Mouse (Mus musculus): ENCODE measurements around the gene Rrp15. TPM values are rescaled to one million over a fixed set of nuclear protein-coding genes. Genes with fewer than 3 reads are reported as not detected.

Rrp15 gene
- polyA plus RNA-seq, 1 experiment from 2014 or later: 35.6 TPM

- H3K27me3 ChIP-seq (replicated peaks; ENCODE audit: control insufficient read depth, insufficient read depth, low read length): no peaks in the 10 kb centered on the region
- H3K27ac ChIP-seq (ENCODE audit: low read depth, low read length): no peak overlapping the region
- 92% methylated on average over 4 of the region's 4 CpGs for WGBS
- H3K4me1 ChIP-seq (ENCODE audit: control insufficient read depth, insufficient read depth, low read length): no peaks in the 10 kb centered on the region
- ATAC-seq: no peak
- H3K9ac ChIP-seq (ENCODE audit: low read length): no peak overlapping the region
- H3K36me3 ChIP-seq (ENCODE audit: control insufficient read depth, insufficient read depth, low read length): no peaks in the 10 kb centered on the region
- DNase-seq (ENCODE audit: low spot score): no peak
- H3K4me3 ChIP-seq (ENCODE audit: low read depth, low read length): no peak overlapping the region
- no peaks in the 10 kb centered on the region for H3K9me3 ChIP-seq (replicated peaks; ENCODE audit: control insufficient read depth, low read length)
- H3K4me2 ChIP-seq (ENCODE audit: low read length): no peak overlapping the region
Observed at GRCm38 (mm10) chr1:186692370-186692769, 56.8 kb downstream of the Rrp15 start.

GRCm38 (mm10) chr1:186691708-186692107 lies 57.5 kb downstream of the Rrp15 start:
- WGBS: 89% methylated on average over 9 of the region's 9 CpGs
- ATAC-seq: no peak

GRCm38 (mm10) chr1:186684041-186684440 lies 65.1 kb downstream of the Rrp15 start:
- Histone ChIP-seq H3K9ac (ENCODE audit: low read length) (no peak overlapping the region), H3K27me3 (replicated peaks; ENCODE audit: control insufficient read depth, insufficient read depth, low read length) (no peaks in the 10 kb centered on the region), H3K4me3 (ENCODE audit: low read depth, low read length) (no peak overlapping the region), H3K4me1 (ENCODE audit: control insufficient read depth, insufficient read depth, low read length) (no peaks in the 10 kb centered on the region), H3K4me2 (ENCODE audit: low read length) (no peak overlapping the region), H3K9me3 (replicated peaks; ENCODE audit: control insufficient read depth, low read length) (no peaks in the 10 kb centered on the region), H3K27ac (ENCODE audit: low read depth, low read length) (no peak overlapping the region), H3K36me3 (ENCODE audit: control insufficient read depth, insufficient read depth, low read length) (no peaks in the 10 kb centered on the region)
- DNase-seq (ENCODE audit: low spot score) (no peak), ATAC-seq (no peak)
- WGBS: 94% methylated on average over 3 of the region's 3 CpGs

More at GRCm38 (mm10) chr1:186691708-186692107, 57.5 kb downstream of the Rrp15 start:
- H3K4me3 ChIP-seq (ENCODE audit: low read depth, low read length): no peak overlapping the region
- DNase-seq (ENCODE audit: low spot score): no peak
- H3K9me3 ChIP-seq (replicated peaks; ENCODE audit: control insufficient read depth, low read length): no peaks in the 10 kb centered on the region
- no peaks in the 10 kb centered on the region for H3K4me1 ChIP-seq (ENCODE audit: control insufficient read depth, insufficient read depth, low read length)
- H3K27ac ChIP-seq (ENCODE audit: low read depth, low read length): no peak overlapping the region
- H3K4me2 ChIP-seq (ENCODE audit: low read length): no peak overlapping the region
- no peaks in the 10 kb centered on the region for H3K36me3 ChIP-seq (ENCODE audit: control insufficient read depth, insufficient read depth, low read length)
- H3K9ac ChIP-seq (ENCODE audit: low read length): no peak overlapping the region
- no peaks in the 10 kb centered on the region for H3K27me3 ChIP-seq (replicated peaks; ENCODE audit: control insufficient read depth, insufficient read depth, low read length)

GRCm38 (mm10) chr1:186682606-186683005 lies 66.6 kb downstream of the Rrp15 start:
- Histone ChIP-seq H3K4me1 (ENCODE audit: control insufficient read depth, insufficient read depth, low read length) (no peaks in the 10 kb centered on the region), H3K4me3 (ENCODE audit: low read depth, low read length) (no peak overlapping the region), H3K27me3 (replicated peaks; ENCODE audit: control insufficient read depth, insufficient read depth, low read length) (no peaks in the 10 kb centered on the region), H3K36me3 (ENCODE audit: control insufficient read depth, insufficient read depth, low read length) (no peaks in the 10 kb centered on the region), H3K27ac (ENCODE audit: low read depth, low read length) (no peak overlapping the region), H3K4me2 (ENCODE audit: low read length) (no peak overlapping the region), H3K9me3 (replicated peaks; ENCODE audit: control insufficient read depth, low read length) (no peaks in the 10 kb centered on the region), H3K9ac (ENCODE audit: low read length) (no peak overlapping the region)
- ATAC-seq (no peak), DNase-seq (ENCODE audit: low spot score) (no peak)
- 31% methylated on average over 7 of the region's 7 CpGs for WGBS

GRCm38 (mm10) chr1:186677614-186678013 lies 71.5 kb downstream of the Rrp15 start:
- WGBS: 82% methylated on average over 12 of the region's 12 CpGs
- H3K9ac ChIP-seq (ENCODE audit: low read length): no peak overlapping the region

GRCm38 (mm10) chr1:186676199-186676598 lies 73.0 kb downstream of the Rrp15 start:
- Histone ChIP-seq H3K36me3 (ENCODE audit: control insufficient read depth, insufficient read depth, low read length) (no peaks in the 10 kb centered on the region), H3K27me3 (replicated peaks; ENCODE audit: control insufficient read depth, insufficient read depth, low read length) (no peaks in the 10 kb centered on the region), H3K27ac (ENCODE audit: low read depth, low read length) (no peak overlapping the region), H3K9ac (ENCODE audit: low read length) (no peak overlapping the region), H3K4me3 (ENCODE audit: low read depth, low read length) (no peak overlapping the region), H3K9me3 (replicated peaks; ENCODE audit: control insufficient read depth, low read length) (no peaks in the 10 kb centered on the region), H3K4me2 (ENCODE audit: low read length) (no peak overlapping the region), H3K4me1 (ENCODE audit: control insufficient read depth, insufficient read depth, low read length) (no peaks in the 10 kb centered on the region)
- DNase-seq (ENCODE audit: low spot score): no peak
- ATAC-seq: no peak
- WGBS: 70% methylated on average over 5 of the region's 5 CpGs

More at GRCm38 (mm10) chr1:186677614-186678013, 71.5 kb downstream of the Rrp15 start:
- Histone ChIP-seq H3K27me3 (replicated peaks; ENCODE audit: control insufficient read depth, insufficient read depth, low read length) (no peaks in the 10 kb centered on the region), H3K4me3 (ENCODE audit: low read depth, low read length) (no peak overlapping the region), H3K36me3 (ENCODE audit: control insufficient read depth, insufficient read depth, low read length) (no peaks in the 10 kb centered on the region), H3K9me3 (replicated peaks; ENCODE audit: control insufficient read depth, low read length) (no peaks in the 10 kb centered on the region), H3K4me1 (ENCODE audit: control insufficient read depth, insufficient read depth, low read length) (no peaks in the 10 kb centered on the region), H3K27ac (ENCODE audit: low read depth, low read length) (no peak overlapping the region), H3K4me2 (ENCODE audit: low read length) (no peak overlapping the region)
- ATAC-seq: no peak
- no peak for DNase-seq (ENCODE audit: low spot score)

GRCm38 (mm10) chr1:186675263-186675662 lies 73.9 kb downstream of the Rrp15 start:
- no peaks in the 10 kb centered on the region for H3K36me3 ChIP-seq (ENCODE audit: control insufficient read depth, insufficient read depth, low read length)
- no peaks in the 10 kb centered on the region for H3K4me1 ChIP-seq (ENCODE audit: control insufficient read depth, insufficient read depth, low read length)
- no peak overlapping the region for H3K4me2 ChIP-seq (ENCODE audit: low read length)
- no peak overlapping the region for H3K9ac ChIP-seq (ENCODE audit: low read length)
- DNase-seq (ENCODE audit: low spot score) (no peak), ATAC-seq (no peak)
- no peak overlapping the region for H3K27ac ChIP-seq (ENCODE audit: low read depth, low read length)
- no peak overlapping the region for H3K4me3 ChIP-seq (ENCODE audit: low read depth, low read length)
- H3K9me3 ChIP-seq (replicated peaks; ENCODE audit: control insufficient read depth, low read length): no peaks in the 10 kb centered on the region
- 85% methylated on average over 6 of the region's 6 CpGs for WGBS
- H3K27me3 ChIP-seq (replicated peaks; ENCODE audit: control insufficient read depth, insufficient read depth, low read length): no peaks in the 10 kb centered on the region

GRCm38 (mm10) chr1:186674621-186675020 lies 74.5 kb downstream of the Rrp15 start:
- ATAC-seq: no peak
- Histone ChIP-seq H3K36me3 (ENCODE audit: control insufficient read depth, insufficient read depth, low read length) (no peaks in the 10 kb centered on the region), H3K27me3 (replicated peaks; ENCODE audit: control insufficient read depth, insufficient read depth, low read length) (no peaks in the 10 kb centered on the region), H3K27ac (ENCODE audit: low read depth, low read length) (no peak overlapping the region), H3K4me3 (ENCODE audit: low read depth, low read length) (no peak overlapping the region), H3K4me2 (ENCODE audit: low read length) (no peak overlapping the region), H3K9ac (ENCODE audit: low read length) (no peak overlapping the region), H3K9me3 (replicated peaks; ENCODE audit: control insufficient read depth, low read length) (no peaks in the 10 kb centered on the region), H3K4me1 (ENCODE audit: control insufficient read depth, insufficient read depth, low read length) (no peaks in the 10 kb centered on the region)
- DNase-seq (ENCODE audit: low spot score): no peak
- 77% methylated on average over 3 of the region's 3 CpGs for WGBS

GRCm38 (mm10) chr1:186673166-186673565 lies 76.0 kb downstream of the Rrp15 start:
- Histone ChIP-seq H3K4me3 (ENCODE audit: low read depth, low read length) (no peak overlapping the region), H3K9me3 (replicated peaks; ENCODE audit: control insufficient read depth, low read length) (no peaks in the 10 kb centered on the region), H3K36me3 (ENCODE audit: control insufficient read depth, insufficient read depth, low read length) (no peaks in the 10 kb centered on the region), H3K27me3 (replicated peaks; ENCODE audit: control insufficient read depth, insufficient read depth, low read length) (no peaks in the 10 kb centered on the region), H3K4me1 (ENCODE audit: control insufficient read depth, insufficient read depth, low read length) (no peaks in the 10 kb centered on the region), H3K9ac (ENCODE audit: low read length) (no peak overlapping the region), H3K27ac (ENCODE audit: low read depth, low read length) (no peak overlapping the region), H3K4me2 (ENCODE audit: low read length) (no peak overlapping the region)
- ATAC-seq (no peak), DNase-seq (ENCODE audit: low spot score) (no peak)
- WGBS: 62% methylated on average over 4 of the region's 4 CpGs
